Mouse (Mus musculus) brain, adult 2 months (tissue): ENCODE data around the gene Pla2g2c.

Experiments used
- DNase-seq: peaks from one replicate; pipeline ENCODE4 v3.0.0; 2011; ENCODE audit warnings: low read depth, low spot score

The Pla2g2c gene

DNA sequence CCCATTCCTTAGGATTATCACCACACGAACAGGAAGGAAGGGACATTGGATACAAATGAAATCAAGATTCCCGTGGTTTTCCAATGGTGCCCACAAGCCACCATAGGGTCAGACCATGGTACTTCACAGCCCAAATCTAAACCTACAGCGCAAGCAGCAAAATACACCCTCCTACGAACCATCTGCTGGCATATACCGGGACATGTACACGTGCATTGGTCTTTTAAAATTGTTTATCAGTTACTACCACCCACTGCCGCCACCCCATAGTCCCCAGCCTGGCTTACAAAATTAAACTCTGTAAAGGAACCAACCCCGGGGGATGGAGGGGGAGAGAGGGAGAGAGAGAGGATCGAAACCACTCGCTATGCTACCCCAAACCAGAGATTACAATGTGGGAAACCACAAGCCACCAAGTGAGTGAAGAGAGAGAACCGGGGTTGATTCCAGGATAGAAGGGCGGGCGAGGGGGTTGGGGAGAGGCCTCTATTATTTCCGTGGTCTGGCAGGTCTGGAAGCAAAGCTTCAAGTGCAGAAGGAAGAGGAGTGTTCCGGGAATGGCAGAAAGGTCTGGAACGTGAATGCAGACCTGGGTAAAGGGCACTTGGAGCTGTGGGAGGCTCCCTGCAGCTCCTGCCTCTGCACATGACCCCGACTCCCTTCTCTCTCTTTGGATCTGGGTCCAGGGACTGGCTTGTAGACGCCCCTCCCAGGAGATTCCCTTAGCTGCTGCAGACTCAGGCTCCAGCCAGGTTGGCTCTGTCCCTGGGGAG is at the start of gene Pla2g2c:
Pla2g2c (plus strand) TSS at position 439 of the 773 bp plus-strand sequence.
- DNase-seq: peak; percentile 87

DNA sequence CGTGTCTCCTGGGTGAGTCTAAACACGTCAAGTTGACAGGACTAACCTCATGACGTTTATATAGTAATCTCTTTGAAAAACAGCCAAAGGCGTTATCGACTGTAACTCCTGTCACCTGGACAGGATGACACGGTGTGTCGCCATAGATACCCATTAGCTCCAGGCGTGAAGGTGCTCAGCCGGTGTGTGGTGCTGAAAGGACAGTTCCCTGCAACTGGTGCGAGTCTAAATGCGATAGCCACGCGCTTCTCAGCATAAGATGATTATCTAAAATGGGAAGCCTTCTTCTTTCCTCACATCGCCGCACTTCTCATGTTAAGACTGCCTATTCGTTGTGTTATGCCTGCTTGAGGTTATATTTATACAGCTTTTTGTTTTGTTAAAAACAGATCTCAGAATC is 48.1 kb upstream of the Pla2g2c start:
- DNase-seq: no peak

DNA sequence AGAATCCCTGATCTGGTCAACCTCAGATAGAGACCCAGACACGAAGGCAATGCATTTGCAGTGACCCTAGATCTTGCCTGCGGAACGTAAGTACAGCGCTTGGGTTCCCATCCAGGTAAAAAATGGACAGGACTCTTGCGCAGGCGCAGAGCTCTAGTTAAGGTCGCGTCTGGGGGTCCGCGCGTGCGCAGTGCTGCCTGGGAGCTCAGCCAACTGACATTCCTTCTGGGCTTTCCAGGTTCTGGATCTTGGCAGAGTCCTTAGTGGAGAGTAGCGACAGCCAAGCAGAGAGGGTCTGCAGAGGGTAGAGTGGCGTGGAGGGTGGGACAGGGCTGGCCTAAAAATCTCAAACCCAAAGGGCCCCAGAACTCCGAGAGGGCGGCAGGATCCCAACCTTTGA is 47.0 kb upstream of the Pla2g2c start:
- DNase-seq: peak; percentile 68

DNA sequence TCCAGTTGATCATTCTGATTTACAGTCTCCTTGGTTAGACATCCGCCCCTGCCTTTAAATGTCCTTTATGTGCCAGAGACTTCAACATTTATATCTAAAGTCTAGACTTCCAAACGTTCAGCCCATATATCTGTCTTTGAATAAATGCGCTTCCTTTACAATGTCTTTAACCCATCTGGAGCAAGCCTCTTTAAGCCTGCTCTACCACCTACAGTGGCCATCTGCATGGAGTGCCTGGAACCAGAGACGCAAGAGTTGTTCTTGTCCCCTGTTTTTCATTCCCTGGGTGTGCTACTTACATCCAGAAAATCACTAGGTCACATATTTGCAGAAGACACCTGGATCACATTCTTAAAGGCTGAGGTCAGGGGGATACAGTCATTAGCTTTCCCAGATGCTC is 44.5 kb upstream of the Pla2g2c start:
- peak; percentile 56 for DNase-seq

DNA sequence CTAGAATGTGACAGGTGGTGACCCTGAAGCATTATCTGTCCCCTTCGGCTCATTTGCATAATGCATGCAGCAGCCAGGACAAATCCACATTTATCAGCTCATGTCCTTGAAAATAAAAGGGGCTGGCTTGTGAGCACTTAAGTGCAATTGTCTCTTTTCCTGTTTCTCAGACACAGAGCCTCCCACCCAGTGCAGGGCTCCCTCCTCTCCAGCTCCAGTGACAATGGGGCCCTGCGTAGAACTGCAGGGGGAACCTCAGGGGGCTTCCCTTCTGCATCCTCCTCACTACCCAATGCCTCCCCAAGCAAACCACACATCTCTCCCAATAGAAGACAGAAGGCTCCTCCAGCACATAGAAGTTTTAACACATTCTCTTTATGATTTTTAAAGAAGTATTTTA is 41.8 kb upstream of the Pla2g2c start:
- no peak for DNase-seq

DNA sequence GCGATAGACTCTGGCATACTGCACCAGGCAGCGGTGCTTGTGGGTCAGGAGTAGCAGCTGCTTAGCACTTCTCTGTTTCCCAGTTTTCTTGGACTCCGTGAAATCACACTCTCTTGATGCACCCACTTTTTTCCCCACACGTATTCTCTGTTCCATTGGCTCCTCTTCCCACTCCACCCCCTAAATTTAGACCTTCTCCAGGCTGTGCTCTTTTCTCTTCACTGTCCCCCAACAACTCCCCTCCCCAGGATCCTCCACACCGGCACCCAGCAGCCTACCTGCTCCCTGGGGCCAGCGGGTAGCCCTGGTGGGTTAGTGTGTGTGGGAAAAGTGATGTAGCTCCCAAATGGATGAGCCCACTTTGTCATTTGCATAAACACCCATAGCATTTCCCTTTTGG is 38.8 kb upstream of the Pla2g2c start:
- DNase-seq: peak; percentile 81

DNA sequence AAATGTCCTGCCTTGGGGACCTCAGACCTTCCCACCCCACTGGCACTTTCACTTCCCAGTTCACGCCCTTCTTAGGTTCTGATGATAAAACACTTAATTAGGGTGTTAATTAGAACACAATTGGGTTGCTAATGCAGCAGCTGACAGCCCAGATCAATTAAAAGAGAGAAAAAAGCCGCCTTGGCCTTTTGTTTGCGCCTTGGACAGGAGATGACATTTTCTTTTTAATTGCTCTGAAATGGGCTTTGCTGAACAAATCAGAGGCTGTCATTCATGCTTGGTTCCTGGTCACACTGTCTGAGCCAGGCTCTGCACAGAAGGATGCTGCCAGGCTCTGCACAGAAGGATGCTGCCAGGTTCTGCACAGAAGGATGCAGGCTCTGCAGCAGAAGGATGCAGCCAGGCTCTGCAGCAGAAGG is 35.5 kb upstream of the Pla2g2c start:
- DNase-seq: peak; percentile 61

DNA sequence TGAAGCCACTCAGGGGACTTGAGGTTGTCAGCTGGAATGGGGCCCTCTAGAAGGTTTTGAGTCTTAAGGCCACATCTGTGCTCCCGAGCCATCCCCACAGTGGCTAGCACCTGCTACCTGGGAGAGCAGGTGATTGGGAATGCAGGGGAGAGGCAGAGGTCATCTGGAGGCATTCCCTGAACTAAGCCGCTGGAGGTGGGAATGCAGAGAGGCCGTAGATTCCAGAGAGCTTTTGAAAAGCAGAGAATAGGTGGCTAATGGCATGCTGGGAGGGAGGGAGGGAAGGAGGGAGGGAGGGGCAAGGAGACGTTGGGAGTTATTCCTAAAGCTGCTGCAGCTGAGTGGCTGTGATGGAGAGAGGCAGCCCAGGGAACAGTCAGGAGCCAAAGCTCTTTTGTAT is 34.0 kb upstream of the Pla2g2c start:
- DNase-seq: no peak

DNA sequence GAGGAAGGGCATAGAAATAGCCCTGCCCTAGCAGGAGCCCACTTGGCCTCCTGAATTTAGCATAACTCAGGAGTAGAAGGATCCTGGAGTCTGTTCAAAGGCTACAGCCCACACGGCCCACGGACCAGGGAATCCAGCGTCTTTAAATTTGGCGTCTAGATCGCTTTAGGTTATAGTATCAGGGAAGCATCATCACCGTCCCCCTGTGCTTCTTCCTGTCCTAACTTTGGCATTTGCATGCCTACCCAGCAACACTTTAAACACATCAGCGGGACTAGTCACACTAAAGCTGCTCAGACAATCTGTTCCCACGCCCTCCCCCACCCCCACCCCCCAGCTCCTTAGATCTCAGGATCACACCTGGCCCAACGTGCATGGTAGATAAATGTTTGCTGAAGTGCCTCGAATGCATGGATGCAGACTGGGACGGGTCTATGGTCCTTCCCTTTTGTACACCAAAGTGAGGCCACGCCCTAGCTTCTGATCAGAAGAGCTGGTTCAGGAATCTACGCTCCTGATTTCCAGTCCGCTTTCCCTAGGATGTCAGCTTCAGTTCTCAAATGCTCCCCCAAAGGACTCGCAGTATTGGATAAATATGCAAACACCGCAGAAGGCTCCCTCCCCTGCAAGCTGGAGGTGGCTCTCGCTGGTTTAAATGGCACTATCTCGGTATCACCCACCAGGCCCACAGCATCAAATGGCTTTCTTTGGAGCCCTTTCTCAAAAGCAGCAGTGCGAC is 33.0 kb upstream of the Pla2g2c start:
- DNase-seq: peak; percentile 87

DNA sequence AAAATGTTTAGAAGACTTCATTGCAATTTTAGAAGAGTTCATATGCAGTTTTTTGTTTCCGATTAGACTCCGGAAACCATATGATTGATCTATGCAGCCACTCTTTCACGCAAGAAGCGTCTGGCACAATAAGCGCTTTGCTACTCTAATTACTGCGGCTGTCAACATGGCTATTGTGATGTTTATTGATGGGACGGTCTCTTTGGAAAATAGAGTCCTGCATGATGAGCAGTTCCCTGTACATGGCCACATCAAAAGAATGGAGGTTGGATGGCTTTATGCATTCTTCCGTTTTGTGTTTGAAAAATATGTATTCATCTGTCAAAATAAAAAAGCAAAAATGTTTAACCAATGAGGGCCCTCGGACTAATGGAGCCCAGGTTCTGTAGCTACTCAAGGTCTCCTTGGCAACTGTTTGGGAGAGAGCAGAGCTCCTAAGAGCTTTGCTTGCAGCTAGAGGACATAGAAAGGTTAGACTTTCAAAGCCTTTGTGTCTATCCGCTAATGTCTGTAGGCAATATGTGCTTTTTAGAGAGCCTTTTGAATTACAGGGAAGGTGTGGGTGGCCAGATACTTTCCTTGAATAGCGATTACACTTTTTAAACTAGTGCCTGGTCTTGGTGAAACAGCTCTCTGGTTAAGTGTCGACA is 31.4 kb upstream of the Pla2g2c start:
- peak; percentile 52 for DNase-seq

DNA sequence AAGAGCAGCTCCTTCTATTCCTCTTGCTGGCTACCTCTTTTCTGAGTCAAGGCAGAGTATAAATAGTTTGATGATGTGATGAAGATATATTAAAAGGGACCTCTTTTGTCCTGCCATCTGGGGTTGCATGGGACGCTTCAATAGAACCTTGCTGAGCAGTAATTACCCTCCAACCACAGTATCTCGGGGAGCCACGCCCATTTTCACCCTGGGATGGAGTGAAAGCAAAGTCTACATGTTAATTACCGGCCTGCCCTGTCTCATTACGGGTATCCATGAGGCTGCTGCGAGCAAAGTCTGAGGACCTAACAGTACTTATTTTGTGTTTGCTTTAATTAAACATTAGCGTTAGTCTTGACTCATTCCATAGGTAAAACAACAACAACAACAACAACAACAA is 27.9 kb upstream of the Pla2g2c start:
- DNase-seq: peak; percentile 62

DNA sequence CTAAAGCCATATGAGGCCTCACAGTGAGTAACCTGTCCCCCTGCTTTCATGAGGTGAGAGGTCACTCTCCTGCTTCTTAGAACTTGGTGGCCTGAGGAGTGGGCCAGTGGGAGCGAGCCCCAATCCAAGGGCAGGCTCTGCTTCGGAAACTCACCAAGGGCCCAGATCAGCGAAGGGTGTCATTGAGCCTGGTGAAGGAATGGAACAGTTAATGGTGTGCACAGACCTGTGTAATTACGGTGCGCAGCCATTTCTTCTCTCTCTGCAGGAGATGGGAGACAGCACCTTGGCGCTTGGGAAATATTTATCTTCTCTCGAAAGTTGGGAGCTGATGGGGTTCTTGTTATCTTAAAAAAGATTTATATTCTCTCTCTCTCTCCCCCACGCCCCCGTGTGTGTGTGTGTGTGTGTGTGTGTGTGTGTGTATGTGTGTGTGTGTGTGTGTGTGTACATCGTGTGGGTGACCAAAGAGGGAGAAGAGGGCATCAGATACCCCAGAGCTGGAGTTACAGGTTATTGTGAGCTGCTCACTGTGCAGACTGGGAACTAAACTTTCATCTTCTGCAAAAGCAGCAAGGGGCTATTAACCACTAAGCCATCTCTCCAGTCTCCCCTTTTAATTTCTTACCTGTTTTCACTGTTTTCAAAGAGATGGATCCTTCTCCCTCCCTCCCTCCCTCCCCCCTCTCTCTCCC is 27.3 kb upstream of the Pla2g2c start:
- no peak for DNase-seq

DNA sequence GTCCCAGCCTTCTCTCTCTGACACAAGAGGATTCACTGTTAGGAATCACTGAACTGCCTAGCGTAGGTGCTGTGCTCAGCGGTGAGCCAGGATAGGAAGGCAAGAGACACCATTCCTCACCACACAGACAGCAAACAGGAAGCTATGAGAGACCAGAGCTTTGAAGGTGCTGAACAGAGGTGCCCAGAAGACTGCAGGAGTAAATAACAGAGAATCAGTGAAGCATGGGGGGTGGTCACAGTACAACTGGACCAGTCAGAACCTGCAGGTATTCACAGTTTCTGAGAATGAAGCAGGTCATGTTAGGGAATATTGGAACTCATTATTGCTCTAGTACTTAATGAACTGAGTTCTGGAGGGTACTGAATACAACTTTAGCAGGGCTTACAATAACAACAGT is 26.3 kb upstream of the Pla2g2c start:
- no peak for DNase-seq

DNA sequence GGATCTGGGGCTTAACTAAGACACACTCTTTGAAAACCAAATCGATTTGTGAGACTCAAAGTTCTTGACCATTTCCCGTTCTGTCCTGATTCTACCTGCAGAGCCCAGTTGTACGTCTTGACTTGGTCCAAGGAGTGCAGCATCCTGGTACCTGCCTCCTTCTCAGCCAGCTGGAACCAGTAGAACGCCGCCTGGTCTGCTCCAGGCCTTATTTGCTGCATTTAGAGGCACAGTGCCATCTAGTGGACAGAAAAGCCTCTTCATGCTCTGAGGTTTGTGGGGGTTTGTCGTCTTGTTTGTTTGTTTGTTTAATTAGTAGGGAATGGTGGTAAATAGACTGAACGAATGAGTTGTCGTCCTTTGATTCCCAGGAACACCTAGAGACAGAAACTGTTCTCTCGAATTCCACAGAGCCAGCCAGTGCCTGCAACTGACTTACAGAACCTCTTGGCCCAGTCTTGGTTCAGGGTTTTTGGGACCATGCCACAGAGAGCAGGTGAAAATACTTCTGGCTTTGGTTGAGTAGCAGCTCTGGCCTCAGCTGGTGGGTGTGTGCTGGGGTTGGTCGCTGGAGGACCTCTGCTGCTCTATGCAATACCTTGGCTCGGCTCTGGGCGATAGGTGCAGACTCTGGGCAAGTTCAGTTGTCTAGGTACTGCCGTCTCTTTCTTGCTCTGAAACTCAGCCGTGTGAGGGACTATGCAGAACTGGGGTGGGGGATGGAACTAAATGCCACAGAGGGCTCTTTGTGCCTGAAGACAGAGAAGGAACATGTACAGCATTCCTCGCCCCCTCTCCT is 24.2 kb upstream of the Pla2g2c start:
- peak; percentile 94 for DNase-seq

DNA sequence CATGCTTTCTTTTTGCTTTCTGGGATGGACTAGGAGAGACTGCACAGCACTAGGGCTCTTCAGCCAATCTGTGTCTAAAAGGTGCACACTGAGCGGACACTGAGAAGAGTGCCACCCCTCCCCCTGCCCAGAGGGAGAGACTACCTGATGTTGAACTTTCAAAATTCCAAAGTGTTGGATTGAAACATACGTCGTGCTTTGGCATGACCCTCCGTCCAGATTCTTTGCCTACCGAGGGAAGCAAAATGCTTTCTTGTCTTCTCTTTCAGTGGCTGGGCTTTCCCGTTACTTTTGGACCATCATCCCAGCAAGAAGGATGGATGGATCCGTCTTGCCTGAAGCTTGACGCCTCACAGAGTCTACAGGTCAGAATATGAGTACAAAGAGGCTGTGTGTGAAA is 23.5 kb upstream of the Pla2g2c start:
- DNase-seq: no peak

DNA sequence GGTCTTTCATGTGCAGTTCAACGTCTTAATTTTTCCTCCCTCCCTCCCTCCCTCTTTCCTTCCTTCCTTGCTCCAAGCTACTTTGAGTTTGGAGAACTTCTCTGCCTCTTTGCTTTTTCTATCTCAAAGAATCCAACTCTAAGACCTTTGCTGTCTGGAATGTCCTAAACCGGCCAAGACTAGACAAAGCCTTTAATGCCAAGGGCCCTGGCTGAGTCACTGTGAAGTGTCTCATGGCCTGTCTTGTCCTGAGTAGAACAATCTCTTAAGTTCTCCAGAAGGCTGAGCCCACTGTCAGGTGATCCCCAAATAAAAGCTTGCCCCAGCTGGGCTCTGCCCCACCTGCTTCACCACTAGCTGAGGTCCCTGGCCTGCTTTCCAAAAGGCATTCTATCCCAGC is 22.6 kb upstream of the Pla2g2c start:
- no peak for DNase-seq

DNA sequence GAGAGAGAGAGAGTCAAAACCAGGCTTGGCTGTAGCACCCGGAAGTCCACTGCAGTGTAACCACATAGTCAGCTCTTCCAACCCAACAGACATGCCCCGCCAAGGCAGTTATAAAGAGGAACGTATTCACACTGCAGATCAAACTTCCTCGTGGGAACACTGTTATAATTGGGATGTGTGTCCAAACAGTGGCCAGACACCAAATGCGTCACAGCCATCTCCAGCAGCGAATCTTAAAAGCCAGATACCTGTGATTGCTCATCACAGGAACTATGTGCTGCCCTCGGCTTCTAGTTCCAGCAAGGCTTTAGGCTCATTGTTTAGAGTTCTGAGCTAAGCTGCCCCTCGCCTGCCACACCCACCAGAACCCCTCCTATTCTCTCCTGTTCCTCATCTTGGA is 22.1 kb upstream of the Pla2g2c start:
- DNase-seq: peak; percentile 58

DNA sequence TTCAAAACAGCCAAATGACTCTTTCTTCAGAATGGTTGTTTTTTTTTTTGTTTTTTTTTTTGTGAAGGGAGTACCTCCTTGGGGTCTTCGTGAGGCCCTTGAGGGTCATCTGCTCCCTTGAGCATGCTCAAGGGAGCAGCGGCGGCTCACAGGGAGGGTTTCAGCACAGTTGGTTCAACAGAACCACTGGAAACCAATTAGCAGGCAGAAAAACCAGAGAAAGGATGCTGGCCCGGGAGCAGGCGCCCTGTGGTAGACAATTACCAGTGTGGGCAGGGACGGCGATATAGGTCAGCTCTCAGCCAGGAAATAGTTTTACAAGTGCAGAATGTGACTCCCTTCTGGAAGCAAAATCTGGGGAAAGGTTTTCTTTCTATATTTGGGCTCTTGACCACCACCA is 21.0 kb upstream of the Pla2g2c start:
- DNase-seq: no peak

DNA sequence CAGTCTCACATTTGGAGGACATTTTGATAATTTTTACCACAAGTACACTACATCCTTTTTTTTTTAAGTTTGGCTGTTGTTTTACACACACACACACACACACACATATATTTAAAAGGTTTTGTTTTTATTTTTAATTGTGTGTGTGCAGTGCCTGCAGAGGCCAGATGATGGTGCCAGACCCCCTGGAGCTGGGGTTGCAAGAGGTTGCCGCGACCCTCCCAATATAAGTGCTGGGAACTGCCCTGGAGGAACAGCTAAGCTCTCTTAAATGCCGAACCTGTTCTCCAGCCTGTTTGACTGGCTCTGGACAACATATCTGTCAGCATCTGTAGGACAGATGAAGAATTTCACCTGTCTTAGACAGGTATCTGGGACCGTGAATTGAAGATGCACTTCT is 20.4 kb upstream of the Pla2g2c start:
- no peak for DNase-seq

DNA sequence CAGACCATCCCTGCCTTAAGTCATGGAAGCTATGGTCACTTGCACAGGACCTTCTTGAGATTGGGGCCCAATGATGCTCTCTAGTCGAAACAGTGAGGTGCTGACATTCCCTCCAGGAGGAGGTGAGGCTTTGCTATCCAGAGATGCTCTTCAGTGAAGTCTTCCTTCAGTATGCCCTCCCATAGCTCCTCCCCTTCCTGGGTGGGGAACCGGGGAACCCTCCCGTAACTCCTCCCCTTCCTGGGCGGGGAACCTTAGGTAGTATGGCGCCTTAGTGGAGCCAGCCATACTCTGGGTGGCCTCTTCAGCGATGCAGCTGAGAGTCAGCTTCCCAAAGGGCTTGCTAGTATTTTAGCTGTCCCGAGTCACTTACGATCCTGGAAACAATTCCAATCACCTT is 18.0 kb upstream of the Pla2g2c start:
- no peak for DNase-seq

DNA sequence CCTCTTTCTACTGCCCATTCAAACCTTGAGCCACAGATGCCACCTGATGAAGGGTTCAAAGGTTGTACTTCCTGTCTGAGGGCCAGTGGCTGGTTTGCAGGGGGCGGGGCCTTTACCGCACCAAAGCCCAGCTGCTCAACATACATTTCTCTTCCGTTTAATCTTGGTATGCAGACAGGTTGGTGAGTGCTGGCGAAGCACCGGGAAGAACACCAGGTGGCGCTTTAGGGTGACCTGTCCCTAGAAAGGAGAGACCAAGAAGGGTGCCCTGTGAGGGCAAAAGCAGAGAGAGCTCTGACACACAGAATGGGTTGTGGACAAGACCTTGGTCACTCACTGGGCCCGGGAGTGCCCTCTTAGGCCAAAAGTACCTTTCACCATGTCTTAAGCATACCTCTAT is 16.0 kb upstream of the Pla2g2c start:
- peak; percentile 85 for DNase-seq
